Mouse (Mus musculus): ENCODE measurements at regions not wholly inside any gene's neighbourhood (a gene's known extent, or its start where the extent isn't known, plus 50 kb on each side); places are given as distances from the start of the nearest gene placed in this dataset.

DNA sequence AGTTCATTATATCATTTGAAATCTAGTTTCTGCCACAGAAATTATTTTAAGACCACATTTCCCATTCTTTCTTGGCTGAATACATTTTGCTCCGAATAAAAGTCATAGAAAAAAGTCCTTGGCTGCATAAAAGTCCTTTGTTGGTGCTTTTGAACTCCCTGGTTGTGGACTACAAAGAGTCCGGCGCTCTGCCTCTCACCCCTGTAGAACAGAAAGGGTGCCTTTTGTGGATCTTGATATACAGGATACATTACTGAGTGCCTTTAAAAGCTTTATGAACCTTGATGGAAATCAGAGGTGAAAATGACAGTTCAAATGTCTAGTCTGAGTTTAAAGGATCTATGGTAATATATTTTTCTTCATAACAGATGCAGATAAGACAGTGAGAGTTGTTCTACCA, 355.5 kb downstream of the Anxa1 start:
- no peaks in the 10 kb centered on the region for H3K27me3 ChIP-seq (ENCODE audit: control insufficient read depth, insufficient read depth, low read depth, low read length)
- no peak overlapping the region for H3K4me3 ChIP-seq (ENCODE audit: low read length)
- H3K4me2 ChIP-seq (ENCODE audit: low read depth, low read length), result no peak overlapping the region
- ATAC-seq (ENCODE audit: low read depth), result no peak
- no peaks in the 10 kb centered on the region for H3K36me3 ChIP-seq (ENCODE audit: control insufficient read depth, insufficient read depth, low read length)
- no peaks in the 10 kb centered on the region for H3K9me3 ChIP-seq (ENCODE audit: control insufficient read depth, low read length)
- H3K27ac ChIP-seq (ENCODE audit: low read length), result no peak overlapping the region
- no peak overlapping the region for H3K9ac ChIP-seq (ENCODE audit: low read length)
- no peaks in the 10 kb centered on the region for H3K4me1 ChIP-seq (replicated peaks; ENCODE audit: control insufficient read depth, insufficient read depth, low read length)
- whole genome bisulfite sequencing, result 82% methylated on average over 3 of the region's 3 CpGs

DNA sequence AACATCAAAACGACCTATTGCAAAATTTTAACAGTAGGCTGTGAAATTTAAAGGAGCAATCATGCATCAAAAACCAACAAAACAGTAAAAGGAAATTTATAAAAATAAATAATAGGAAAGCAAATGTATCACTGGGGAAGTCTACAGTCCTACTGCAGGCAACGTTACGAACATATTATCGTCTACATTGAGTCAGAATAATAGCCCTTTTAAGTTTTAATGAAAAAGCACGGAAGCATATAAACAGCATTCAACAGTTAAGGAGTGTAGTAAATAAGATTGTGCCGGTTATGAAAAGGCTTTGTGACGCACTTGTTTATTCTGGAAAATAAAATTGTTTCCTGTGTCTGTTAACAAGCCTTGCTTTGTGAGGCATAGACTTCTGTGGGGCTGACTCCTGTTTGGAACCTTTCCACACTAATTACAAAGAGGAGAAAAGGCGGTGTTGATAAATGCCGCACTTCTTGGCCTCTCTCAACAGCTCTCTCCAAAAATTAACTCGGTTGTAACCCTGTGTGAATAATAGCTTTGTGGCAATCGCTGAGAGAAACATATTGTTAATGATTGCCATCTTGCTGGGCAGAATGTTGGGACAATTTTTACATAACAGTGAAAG, 363.0 kb downstream of the Anxa1 start:
- Histone ChIP-seq H3K27me3 (ENCODE audit: control insufficient read depth, insufficient read depth, low read depth, low read length) (no peaks in the 10 kb centered on the region), H3K4me2 (ENCODE audit: low read depth, low read length) (no peak overlapping the region), H3K9me3 (ENCODE audit: control insufficient read depth, low read length) (no peaks in the 10 kb centered on the region), H3K4me1 (replicated peaks; ENCODE audit: control insufficient read depth, insufficient read depth, low read length) (no peaks in the 10 kb centered on the region), H3K27ac (ENCODE audit: low read length) (no peak overlapping the region), H3K36me3 (ENCODE audit: control insufficient read depth, insufficient read depth, low read length) (no peaks in the 10 kb centered on the region), H3K4me3 (ENCODE audit: low read length) (no peak overlapping the region), H3K9ac (ENCODE audit: low read length) (no peak overlapping the region)
- no peak for ATAC-seq (ENCODE audit: low read depth)
- 62% methylated on average over 11 of the region's 11 CpGs for WGBS

DNA sequence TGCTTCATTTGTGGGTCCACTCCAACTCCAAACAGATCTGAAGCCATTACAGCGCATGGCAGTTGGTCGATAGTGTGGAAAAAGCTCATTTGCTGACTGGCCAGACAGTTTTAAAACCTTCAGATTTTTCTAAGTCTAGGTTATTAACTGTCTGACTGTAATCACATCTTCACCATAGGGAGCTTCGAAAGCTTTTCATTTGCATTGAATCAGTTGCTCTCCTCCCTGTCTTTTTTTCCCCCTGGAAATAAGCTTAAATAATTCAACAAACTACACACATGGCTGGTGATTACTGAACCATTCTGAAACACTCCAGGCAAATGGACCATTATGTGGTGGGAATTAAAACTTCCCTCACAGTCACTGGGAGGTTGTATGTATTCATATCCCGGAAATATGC, 376.6 kb downstream of the Anxa1 start:
- H3K36me3 ChIP-seq (ENCODE audit: control insufficient read depth, insufficient read depth, low read length), result no peaks in the 10 kb centered on the region
- no peak for ATAC-seq (ENCODE audit: low read depth)
- no peaks in the 10 kb centered on the region for H3K4me1 ChIP-seq (replicated peaks; ENCODE audit: control insufficient read depth, insufficient read depth, low read length)
- no peak overlapping the region for H3K4me3 ChIP-seq (ENCODE audit: low read length)
- H3K9me3 ChIP-seq (ENCODE audit: control insufficient read depth, low read length), result no peaks in the 10 kb centered on the region
- no peaks in the 10 kb centered on the region for H3K27me3 ChIP-seq (ENCODE audit: control insufficient read depth, insufficient read depth, low read depth, low read length)
- no peak overlapping the region for H3K27ac ChIP-seq (ENCODE audit: low read length)
- 82% methylated on average over 4 of the region's 4 CpGs for WGBS
- no peak overlapping the region for H3K4me2 ChIP-seq (ENCODE audit: low read depth, low read length)
- no peak overlapping the region for H3K9ac ChIP-seq (ENCODE audit: low read length)

DNA sequence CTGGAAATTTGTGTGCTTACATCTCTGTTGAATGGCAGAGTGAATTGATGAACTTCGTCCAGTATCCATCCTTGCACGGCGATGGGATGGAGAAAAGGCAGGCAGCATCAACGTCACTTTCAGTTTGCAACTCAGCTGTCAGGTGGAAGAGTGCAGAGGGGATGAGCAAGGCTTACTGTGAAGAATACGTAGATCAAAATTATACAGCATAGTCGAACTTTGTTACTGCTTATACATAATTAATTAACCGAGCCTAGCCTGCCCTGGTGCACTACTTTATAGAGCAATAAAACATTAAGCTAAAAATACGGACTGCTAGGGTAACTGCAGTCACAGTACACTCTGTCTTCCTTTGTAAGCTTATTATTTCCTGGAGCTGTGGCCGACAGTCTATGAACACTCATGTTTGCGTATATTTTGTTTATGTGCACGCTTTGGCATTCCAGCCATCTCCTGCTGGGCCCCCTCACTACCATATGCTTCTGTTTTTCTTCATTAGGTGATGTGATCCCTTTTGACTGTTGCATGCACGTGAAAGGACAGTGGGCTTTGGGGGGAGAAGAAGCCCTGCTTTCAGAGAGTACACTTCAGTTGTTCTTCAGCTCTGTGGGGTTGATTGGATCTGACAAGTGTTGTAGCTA, 380.8 kb downstream of the Anxa1 start:
- WGBS, result 45% methylated on average over 12 of the region's 12 CpGs
- no peak overlapping the region for H3K4me2 ChIP-seq (ENCODE audit: low read depth, low read length)
- no peak overlapping the region for H3K4me3 ChIP-seq (ENCODE audit: low read length)
- H3K27me3 ChIP-seq (ENCODE audit: control insufficient read depth, insufficient read depth, low read depth, low read length), result no peaks in the 10 kb centered on the region
- H3K9ac ChIP-seq (ENCODE audit: low read length), result no peak overlapping the region
- no peaks in the 10 kb centered on the region for H3K9me3 ChIP-seq (ENCODE audit: control insufficient read depth, low read length)
- no peaks in the 10 kb centered on the region for H3K4me1 ChIP-seq (replicated peaks; ENCODE audit: control insufficient read depth, insufficient read depth, low read length)
- ATAC-seq (ENCODE audit: low read depth), result no peak
- no peak overlapping the region for H3K27ac ChIP-seq (ENCODE audit: low read length)
- no peaks in the 10 kb centered on the region for H3K36me3 ChIP-seq (ENCODE audit: control insufficient read depth, insufficient read depth, low read length)

DNA sequence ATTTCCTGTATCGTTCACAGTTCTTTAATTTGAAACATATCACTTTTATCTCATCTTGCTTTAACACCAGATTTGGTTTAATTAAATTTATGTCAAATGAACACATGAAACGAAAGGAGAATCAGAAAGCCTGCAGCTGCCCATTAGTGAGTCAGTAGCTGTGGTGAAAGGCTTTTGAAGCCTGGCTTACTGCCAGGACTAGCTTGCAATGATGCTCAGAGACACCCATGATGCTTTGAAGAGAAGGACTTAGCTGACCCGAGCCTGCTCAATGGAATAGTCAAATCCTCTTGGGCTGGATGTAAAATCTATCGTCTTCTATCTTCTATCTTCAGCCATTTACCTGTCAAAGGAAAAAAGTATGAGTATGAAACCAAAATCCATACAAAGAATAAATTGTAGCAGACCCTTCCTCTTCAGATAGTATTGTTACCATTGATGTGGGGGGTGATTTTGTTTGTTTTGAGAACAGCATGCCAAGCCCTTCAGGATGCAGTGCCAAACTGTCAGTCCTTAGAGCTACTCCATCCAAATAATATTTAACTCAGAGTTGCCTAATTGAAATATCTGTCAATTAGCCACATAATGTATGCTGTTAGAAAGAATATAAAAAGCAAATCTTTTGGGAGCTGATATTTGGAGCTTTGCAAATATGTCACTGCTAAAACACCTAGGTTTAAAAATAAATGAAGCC, 384.7 kb downstream of the Anxa1 start:
- 42% methylated on average over 4 of the region's 4 CpGs for WGBS
- ATAC-seq (ENCODE audit: low read depth), result no peak

DNA sequence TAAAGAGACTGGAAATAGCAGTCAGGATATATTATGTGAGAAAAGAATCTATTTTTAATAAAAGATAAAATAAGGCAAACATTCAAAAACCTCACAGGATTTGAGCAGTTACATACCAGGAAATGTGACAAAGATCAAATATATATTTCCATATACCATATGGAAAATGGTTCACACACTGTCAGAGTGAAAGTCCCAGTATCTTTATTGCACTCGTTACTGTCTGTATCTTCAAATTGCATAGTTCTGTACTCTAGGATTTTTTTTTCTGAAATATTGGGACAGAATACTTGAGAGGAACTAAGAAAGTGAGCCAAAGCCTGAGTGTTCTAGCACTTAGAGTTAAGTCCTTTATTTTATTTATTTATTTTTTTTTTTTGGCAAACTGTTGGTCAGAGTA, 403.5 kb downstream of the Anxa1 start:
- peak; percentile 47 for ATAC-seq (ENCODE audit: low read depth)
- H3K27ac ChIP-seq (ENCODE audit: low read length), result no peak overlapping the region

More for the DNA sequence above, 384.7 kb downstream of the Anxa1 start:
- Histone ChIP-seq H3K27ac (ENCODE audit: low read length) (no peak overlapping the region), H3K4me1 (replicated peaks; ENCODE audit: control insufficient read depth, insufficient read depth, low read length) (no peaks in the 10 kb centered on the region), H3K4me2 (ENCODE audit: low read depth, low read length) (no peak overlapping the region), H3K36me3 (ENCODE audit: control insufficient read depth, insufficient read depth, low read length) (no peaks in the 10 kb centered on the region), H3K9ac (ENCODE audit: low read length) (no peak overlapping the region), H3K4me3 (ENCODE audit: low read length) (no peak overlapping the region), H3K9me3 (ENCODE audit: control insufficient read depth, low read length) (no peaks in the 10 kb centered on the region), H3K27me3 (ENCODE audit: control insufficient read depth, insufficient read depth, low read depth, low read length) (no peaks in the 10 kb centered on the region)

DNA sequence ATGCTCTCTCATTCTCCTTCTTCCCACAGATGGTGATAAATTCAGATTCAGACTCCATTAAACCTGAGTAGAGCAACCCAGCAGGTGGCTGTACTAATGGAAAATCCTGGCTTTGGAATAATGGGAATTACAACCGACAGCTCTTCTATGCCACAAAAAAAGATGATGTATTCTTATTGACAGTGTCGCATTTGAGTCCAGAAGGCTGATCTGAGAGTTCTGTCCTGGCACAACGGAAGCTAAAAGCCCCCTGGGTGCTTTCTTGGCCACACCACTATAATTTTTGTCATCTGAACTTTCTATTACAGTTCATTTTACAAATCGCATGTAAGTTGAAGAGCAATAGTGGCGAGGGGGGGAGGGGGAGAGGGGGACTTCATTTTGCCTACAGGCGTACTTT, 411.9 kb downstream of the Anxa1 start:
- no peaks in the 10 kb centered on the region for H3K36me3 ChIP-seq (ENCODE audit: control insufficient read depth, insufficient read depth, low read length)
- H3K4me2 ChIP-seq (ENCODE audit: low read depth, low read length), result no peak overlapping the region
- no peaks in the 10 kb centered on the region for H3K4me1 ChIP-seq (replicated peaks; ENCODE audit: control insufficient read depth, insufficient read depth, low read length)
- no peak overlapping the region for H3K4me3 ChIP-seq (ENCODE audit: low read length)
- H3K9me3 ChIP-seq (ENCODE audit: control insufficient read depth, low read length), result no peaks in the 10 kb centered on the region
- ATAC-seq (ENCODE audit: low read depth), result no peak
- H3K27me3 ChIP-seq (ENCODE audit: control insufficient read depth, insufficient read depth, low read depth, low read length), result no peaks in the 10 kb centered on the region
- H3K27ac ChIP-seq (ENCODE audit: low read length), result no peak overlapping the region
- 76% methylated on average over 6 of the region's 6 CpGs for WGBS
- no peak overlapping the region for H3K9ac ChIP-seq (ENCODE audit: low read length)

More for the DNA sequence above, 403.5 kb downstream of the Anxa1 start:
- Histone ChIP-seq H3K4me1 (replicated peaks; ENCODE audit: control insufficient read depth, insufficient read depth, low read length) (no peaks in the 10 kb centered on the region), H3K27me3 (ENCODE audit: control insufficient read depth, insufficient read depth, low read depth, low read length) (no peaks in the 10 kb centered on the region), H3K4me3 (ENCODE audit: low read length) (no peak overlapping the region), H3K9ac (ENCODE audit: low read length) (no peak overlapping the region), H3K9me3 (ENCODE audit: control insufficient read depth, low read length) (no peaks in the 10 kb centered on the region), H3K36me3 (ENCODE audit: control insufficient read depth, insufficient read depth, low read length) (no peaks in the 10 kb centered on the region), H3K4me2 (ENCODE audit: low read depth, low read length) (no peak overlapping the region)
- WGBS, result 47% methylated on average over 1 of the region's 1 CpGs

DNA sequence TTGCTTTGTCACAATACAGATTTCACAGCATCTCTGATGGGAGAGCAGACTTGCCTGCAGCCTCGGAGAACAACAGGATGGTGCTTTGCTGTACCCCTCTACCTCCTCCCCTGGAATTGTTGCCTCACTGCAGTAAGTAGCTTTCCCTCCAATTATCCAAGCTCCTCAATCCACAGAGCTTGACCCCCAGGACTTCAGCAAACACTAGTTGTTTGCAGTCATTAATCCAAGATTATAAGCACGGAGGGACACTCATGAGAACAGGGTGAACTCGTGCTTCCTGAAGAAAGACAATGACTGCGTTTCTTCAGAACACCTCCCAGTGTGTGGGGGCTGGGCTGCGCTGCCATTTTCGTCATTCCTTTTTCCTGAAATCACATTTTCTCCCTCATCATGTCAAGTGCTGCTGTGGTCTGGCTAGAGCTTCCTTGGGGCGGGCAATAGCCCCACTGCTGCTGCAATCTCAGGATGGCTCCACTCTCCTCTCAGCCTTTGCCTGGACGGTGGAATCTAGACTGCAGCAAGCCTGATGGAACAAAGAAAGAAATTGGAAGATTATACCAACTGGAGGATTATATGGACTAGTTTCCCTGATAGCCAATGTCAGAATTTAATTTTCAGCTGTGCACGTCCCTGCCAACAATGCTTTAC, 413.0 kb downstream of the Anxa1 start:
- no peak overlapping the region for H3K4me2 ChIP-seq (ENCODE audit: low read depth, low read length)
- no peaks in the 10 kb centered on the region for H3K9me3 ChIP-seq (ENCODE audit: control insufficient read depth, low read length)
- ATAC-seq (ENCODE audit: low read depth), result no peak

DNA sequence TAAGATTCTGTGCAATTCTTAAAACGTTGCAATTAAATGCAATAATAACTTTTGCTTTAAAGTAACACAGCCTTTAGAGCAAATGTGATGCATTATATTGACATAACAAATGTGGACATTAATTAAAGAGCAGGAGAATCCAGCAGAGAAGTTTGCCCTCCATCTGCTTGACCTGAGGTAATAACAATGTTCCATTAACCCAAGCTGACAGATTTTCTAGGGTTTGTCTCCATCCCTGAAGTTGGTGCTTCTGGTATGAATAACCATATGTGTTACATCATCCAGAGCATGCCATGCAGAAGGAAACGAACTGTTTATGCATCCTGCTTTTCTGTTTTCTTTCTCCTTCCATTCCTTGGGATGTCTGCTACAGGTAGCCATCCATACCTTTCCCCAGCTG, 414.0 kb downstream of the Anxa1 start:
- H3K4me3 ChIP-seq (ENCODE audit: low read length), result no peak overlapping the region
- H3K9me3 ChIP-seq (ENCODE audit: control insufficient read depth, low read length), result no peaks in the 10 kb centered on the region
- 50% methylated on average over 2 of the region's 2 CpGs for WGBS
- no peak overlapping the region for H3K9ac ChIP-seq (ENCODE audit: low read length)
- no peak for ATAC-seq (ENCODE audit: low read depth)
- no peaks in the 10 kb centered on the region for H3K36me3 ChIP-seq (ENCODE audit: control insufficient read depth, insufficient read depth, low read length)
- H3K27me3 ChIP-seq (ENCODE audit: control insufficient read depth, insufficient read depth, low read depth, low read length), result no peaks in the 10 kb centered on the region
- no peak overlapping the region for H3K27ac ChIP-seq (ENCODE audit: low read length)
- H3K4me1 ChIP-seq (replicated peaks; ENCODE audit: control insufficient read depth, insufficient read depth, low read length), result no peaks in the 10 kb centered on the region
- no peak overlapping the region for H3K4me2 ChIP-seq (ENCODE audit: low read depth, low read length)

More for the DNA sequence above, 413.0 kb downstream of the Anxa1 start:
- no peak overlapping the region for H3K4me3 ChIP-seq (ENCODE audit: low read length)
- WGBS, result 34% methylated on average over 9 of the region's 9 CpGs
- no peaks in the 10 kb centered on the region for H3K4me1 ChIP-seq (replicated peaks; ENCODE audit: control insufficient read depth, insufficient read depth, low read length)
- no peaks in the 10 kb centered on the region for H3K36me3 ChIP-seq (ENCODE audit: control insufficient read depth, insufficient read depth, low read length)
- H3K27me3 ChIP-seq (ENCODE audit: control insufficient read depth, insufficient read depth, low read depth, low read length), result no peaks in the 10 kb centered on the region
- H3K9ac ChIP-seq (ENCODE audit: low read length), result no peak overlapping the region
- H3K27ac ChIP-seq (ENCODE audit: low read length), result no peak overlapping the region

Measured in lung, embryonic 16.5 days (tissue).